In genomic region chr10:91122646-91123045, GRCm38 (mm10) we compare ENCODE assay signal across 8 mouse cellular contexts. TPM values are rescaled to one million over a fixed set of nuclear protein-coding genes. Genes with fewer than 3 reads are reported as not detected.
DNase-seq lines count a peak whose midpoint lies in the region; ATAC-seq lines count a peak whose summit lies in the region.

No protein-coding gene starts in this region.

- peak overlapping the region; percentile 93 for H3K9ac ChIP-seq in lung, embryonic 15.5 days
- H3K9ac ChIP-seq in embryonic facial prominence, embryonic 11.5 days (replicated peaks; ENCODE audit: low read length) = no peak overlapping the region

- DNase-seq in lung, postnatal 14 days = no peak
- DNase-seq in embryonic facial prominence, embryonic 11.5 days (ENCODE audit: low spot score) = no peak
- DNase-seq in limb, embryonic 10.5 days (ENCODE audit: low spot score) = no peak
- DNase-seq in splenic B cell, adult 2 months (ENCODE audit: low read depth, low spot score) = peak; percentile 49
- DNase-seq in layer of hippocampus, postnatal 25 days (ENCODE audit: extremely low spot score in 1 of 2, low spot score in 1 of 2) = no peak
- no peak for DNase-seq in gastrocnemius, postnatal 14 days
- no peak for DNase-seq in cerebellum, adult 8-10 months

- intact Hi-C loops in gastrocnemius, postnatal 14 days (cut with DNase I; ENCODE audit: low total_unique reads) = no loop called here

- no peaks in the 10 kb centered on the region for H3K27me3 ChIP-seq in lung, embryonic 15.5 days
- H3K27me3 ChIP-seq in embryonic facial prominence, embryonic 11.5 days (ENCODE audit: control insufficient read depth, insufficient read depth, low read length) = no peaks in the 10 kb centered on the region
- H3K27me3 ChIP-seq in limb, embryonic 10.5 days (ENCODE audit: low read depth, poor library complexity, severe bottlenecking) = no peaks in the 10 kb centered on the region
- no peaks in the 10 kb centered on the region for H3K27me3 ChIP-seq in splenic B cell, adult 2 months (ENCODE audit: control insufficient read depth, insufficient read depth, low read length, poor library complexity, severe bottlenecking)

- peaks cover 38% of the 10 kb centered on the region for H3K36me3 ChIP-seq in lung, embryonic 15.5 days
- H3K36me3 ChIP-seq in embryonic facial prominence, embryonic 11.5 days (replicated peaks; ENCODE audit: control insufficient read depth, insufficient read depth, low read depth, low read length) = peaks cover 13% of the 10 kb centered on the region
- peaks cover 48% of the 10 kb centered on the region for H3K36me3 ChIP-seq in limb, embryonic 10.5 days
- H3K36me3 ChIP-seq in splenic B cell, adult 2 months (ENCODE audit: control insufficient read depth, insufficient read depth, low read length, poor library complexity, severe bottlenecking) = peaks cover 18% of the 10 kb centered on the region

- WGBS in lung, embryonic 15.5 days = 22% methylated on average over 6 of the region's 6 CpGs
- 45% methylated on average over 6 of the region's 6 CpGs for WGBS in embryonic facial prominence, embryonic 11.5 days
- WGBS in limb, embryonic 10.5 days = 52% methylated on average over 6 of the region's 6 CpGs

- peaks cover 15% of the 10 kb centered on the region for H3K4me1 ChIP-seq in lung, embryonic 15.5 days
- no peaks in the 10 kb centered on the region for H3K4me1 ChIP-seq in embryonic facial prominence, embryonic 11.5 days (ENCODE audit: control insufficient read depth, insufficient read depth, low read length)
- peaks cover 11% of the 10 kb centered on the region for H3K4me1 ChIP-seq in limb, embryonic 10.5 days

- H3K4me2 ChIP-seq in lung, embryonic 15.5 days = peak overlapping the region; percentile 64
- peak overlapping the region; percentile 64 for H3K4me2 ChIP-seq in embryonic facial prominence, embryonic 11.5 days (ENCODE audit: low read depth, low read length)

- H3K9me3 ChIP-seq in lung, embryonic 15.5 days = no peaks in the 10 kb centered on the region
- H3K9me3 ChIP-seq in embryonic facial prominence, embryonic 11.5 days (replicated peaks; ENCODE audit: control insufficient read depth, low read length) = no peaks in the 10 kb centered on the region
- H3K9me3 ChIP-seq in limb, embryonic 10.5 days (replicated peaks) = no peaks in the 10 kb centered on the region

- H3K4me3 ChIP-seq in lung, embryonic 15.5 days = peak overlapping the region; percentile 95
- H3K4me3 ChIP-seq in embryonic facial prominence, embryonic 11.5 days (ENCODE audit: low read depth, low read length) = peak overlapping the region; percentile 97
- H3K4me3 ChIP-seq in limb, embryonic 10.5 days = peak overlapping the region; percentile 92

- ATAC-seq in lung, embryonic 15.5 days (ENCODE audit: borderline replicate concordance, extremely low read depth, low FRiP score, low TSS enrichment) = no peak
- ATAC-seq in embryonic facial prominence, embryonic 11.5 days (replicated peaks; ENCODE audit: insufficient number of reproducible peaks, low FRiP score, low TSS enrichment, low read depth) = no peak

- no peak overlapping the region for H3K27ac ChIP-seq in lung, embryonic 15.5 days
- H3K27ac ChIP-seq in embryonic facial prominence, embryonic 11.5 days (replicated peaks; ENCODE audit: low read depth, low read length) = no peak overlapping the region
- H3K27ac ChIP-seq in limb, embryonic 10.5 days = peak overlapping the region; percentile 91; the same call in 1 of the 2 replicates

RNA-seq across cellular contexts. Expression of gene Slc25a3, which starts 1.2 kb away (rescaled TPM):
- 417 and 419 TPM in 2 replicates for polyA plus RNA-seq in lung, embryonic 15.5 days (2015; fragmentation: Nextera tagmentation; extraction: Ambion mirVana)
- 421 and 443 TPM in 2 replicates for polyA plus RNA-seq in embryonic facial prominence, embryonic 11.5 days (2014; fragmentation: Nextera tagmentation; extraction: Ambion mirVana)
- polyA plus RNA-seq in limb, embryonic 10.5 days (2016; fragmentation: Nextera tagmentation; extraction: Ambion mirVana) = 412 and 416 TPM in 2 replicates
- 100 to 1,000 TPM; 500 to 552 TPM for total RNA-seq in layer of hippocampus, postnatal 25 days (2021)
- total RNA-seq in gastrocnemius, postnatal 14 days (2021) = 1,000 to 10,000 TPM in 1 of 2 experiments, 100 to 1,000 TPM in 1; 888 to 1,041 TPM

RNA-seq across cellular contexts. Expression of gene Ikbip, which starts 39.9 kb away (rescaled TPM):
- polyA plus RNA-seq in lung, embryonic 15.5 days (2015; fragmentation: Nextera tagmentation; extraction: Ambion mirVana) = 44.1 and 48.0 TPM in 2 replicates
- polyA plus RNA-seq in embryonic facial prominence, embryonic 11.5 days (2014; fragmentation: Nextera tagmentation; extraction: Ambion mirVana) = 29.4 and 31.1 TPM in 2 replicates
- 15.0 and 19.7 TPM in 2 replicates for polyA plus RNA-seq in limb, embryonic 10.5 days (2016; fragmentation: Nextera tagmentation; extraction: Ambion mirVana)
- 10 to 100 TPM; 15.4 to 16.4 TPM for total RNA-seq in layer of hippocampus, postnatal 25 days (2021)
- total RNA-seq in gastrocnemius, postnatal 14 days (2021) = 10 to 100 TPM; 16.2 to 18.2 TPM

RNA-seq across cellular contexts. Expression of gene Apaf1, which starts 40.1 kb away (rescaled TPM):
- 19.0 and 19.3 TPM in 2 replicates for polyA plus RNA-seq in lung, embryonic 15.5 days (2015; fragmentation: Nextera tagmentation; extraction: Ambion mirVana)
- polyA plus RNA-seq in embryonic facial prominence, embryonic 11.5 days (2014; fragmentation: Nextera tagmentation; extraction: Ambion mirVana) = 26.2 and 32.1 TPM in 2 replicates
- polyA plus RNA-seq in limb, embryonic 10.5 days (2016; fragmentation: Nextera tagmentation; extraction: Ambion mirVana) = 16.9 and 25.4 TPM in 2 replicates
- 10 to 100 TPM; 12.3 to 13.1 TPM for total RNA-seq in layer of hippocampus, postnatal 25 days (2021)
- total RNA-seq in gastrocnemius, postnatal 14 days (2021) = 1 to 10 TPM; 5.8 TPM

RNA-seq across cellular contexts. Expression of gene Tmpo, which starts 58.5 kb away (rescaled TPM):
- 263 and 267 TPM in 2 replicates for polyA plus RNA-seq in lung, embryonic 15.5 days (2015; fragmentation: Nextera tagmentation; extraction: Ambion mirVana)
- 343 and 401 TPM in 2 replicates for polyA plus RNA-seq in embryonic facial prominence, embryonic 11.5 days (2014; fragmentation: Nextera tagmentation; extraction: Ambion mirVana)
- 260 and 300 TPM in 2 replicates for polyA plus RNA-seq in limb, embryonic 10.5 days (2016; fragmentation: Nextera tagmentation; extraction: Ambion mirVana)
- total RNA-seq in layer of hippocampus, postnatal 25 days (2021) = 10 to 100 TPM; 33.2 to 35.8 TPM
- 10 to 100 TPM; 56.9 to 66.7 TPM for total RNA-seq in gastrocnemius, postnatal 14 days (2021)
